Mouse (Mus musculus) embryonic facial prominence, embryonic 11.5 days (tissue): ENCODE data around the gene Nhp2. TPM values are rescaled to one million over a fixed set of nuclear protein-coding genes. Genes with fewer than 3 reads are reported as not detected.
"Not testable (repeated sequence)": the region's sequence is repeated elsewhere in the genome, so short reads cannot be mapped to it uniquely, and the experiment has no call there.

Experiments
- ATAC-seq: fragments of 200-750 bp; cut with Nextera tagmentation; replicated peaks from 2 replicates; pipeline ENCODE4 v1.8.0; 2017; ENCODE audit warnings: low read depth; ENCODE audit not compliant: insufficient number of reproducible peaks, low FRiP score, low TSS enrichment
- DNase-seq: peaks from one replicate; pipeline ENCODE4 v3.0.0-alpha.2; 2015; ENCODE audit warnings: low spot score
- H3K27ac ChIP-seq: fragments of 300-500 bp; sonication (generic); replicated peaks from 2 replicates; pipeline ENCODE4 v1.5.1; 2014; ENCODE audit warnings: mild to moderate bottlenecking, low read depth, low read length, control low read depth
- H3K27me3 ChIP-seq: fragments of 300-500 bp; sonication (generic); 2 replicates; pipeline ENCODE4 v1.6.1; 2014; ENCODE audit warnings: mild to moderate bottlenecking, low read length, moderate library complexity, mixed read lengths; ENCODE audit not compliant: control insufficient read depth, insufficient read depth
- H3K36me3 ChIP-seq: fragments of 300-500 bp; sonication (generic); replicated peaks from 2 replicates; pipeline ENCODE4 v1.6.1; 2014; ENCODE audit warnings: low read depth, mild to moderate bottlenecking, low read length, moderate library complexity, mixed read lengths; ENCODE audit not compliant: control insufficient read depth, insufficient read depth
- H3K4me1 ChIP-seq: fragments of 300-500 bp; sonication (generic); 2 replicates; pipeline ENCODE4 v1.6.1; 2014; ENCODE audit warnings: low read length, mixed read lengths; ENCODE audit not compliant: control insufficient read depth, insufficient read depth
- H3K4me2 ChIP-seq: fragments of 300-500 bp; sonication (generic); 2 replicates; pipeline ENCODE4 v1.6.1; 2014; ENCODE audit warnings: low read depth, mild to moderate bottlenecking, control low read depth, low read length, moderate library complexity
- H3K4me3 ChIP-seq: fragments of 300-500 bp; sonication (generic); 2 replicates; pipeline ENCODE4 v1.5.1; 2014; ENCODE audit warnings: low read depth, low read length, control low read depth
- H3K9ac ChIP-seq: fragments of 300-500 bp; sonication (generic); replicated peaks from 2 replicates; pipeline ENCODE4 v1.6.1; 2014; ENCODE audit warnings: mild to moderate bottlenecking, control low read depth, low read length
- H3K9me3 ChIP-seq: fragments of 300-500 bp; sonication (generic); replicated peaks from 2 replicates; pipeline ENCODE4 v1.6.1; 2016; ENCODE audit warnings: mild to moderate bottlenecking, low read length, inconsistent platforms, mixed read lengths; ENCODE audit not compliant: control insufficient read depth
- WGBS: fragments of 180-500 bp; shearing (Covaris S2); extraction: QIAGEN DNeasy Blood & Tissue Kit; methylation state at CpG from one replicate; pipeline ENCODE4 v1.1.7; 2014; 5-methylcytosine and 5-hydroxymethylcytosine counted together
- polyA plus RNA-seq: library from polyadenylated mRNA; unstranded; fragments of >200 nt; fragmentation: Nextera tagmentation; extraction: Ambion mirVana; gene quantifications from 2 replicates; pipeline ENCODE4 v1.2.1, GENCODE M21; 2014

Gene Nhp2
- polyA plus RNA-seq, 1 experiment from 2014 or later = 169 TPM

- ATAC-seq = no peak
- no peak overlapping the region for H3K27ac ChIP-seq
- H3K9ac ChIP-seq = no peak overlapping the region
- H3K4me2 ChIP-seq = no peak overlapping the region
- WGBS = 72% methylated on average over 10 of the region's 10 CpGs
- H3K4me1 ChIP-seq = no peaks in the 10 kb centered on the region
- H3K36me3 ChIP-seq = no peaks in the 10 kb centered on the region
- H3K4me3 ChIP-seq = no peak overlapping the region
- no peaks in the 10 kb centered on the region for H3K9me3 ChIP-seq
- H3K27me3 ChIP-seq = no peaks in the 10 kb centered on the region
- DNase-seq = no peak
Observed at GRCm38 (mm10) chr11:51656798-51657521, 37.4 kb downstream of the Nhp2 start.

- H3K4me2 ChIP-seq = no peak overlapping the region
- H3K9me3 ChIP-seq = no peaks in the 10 kb centered on the region
- H3K27me3 ChIP-seq = no peaks in the 10 kb centered on the region
- 55% methylated on average over 7 of the region's 7 CpGs for WGBS
- no peak for DNase-seq
- ATAC-seq = no peak
- no peaks in the 10 kb centered on the region for H3K4me1 ChIP-seq
- no peak overlapping the region for H3K9ac ChIP-seq
- H3K36me3 ChIP-seq = no peaks in the 10 kb centered on the region
- no peak overlapping the region for H3K27ac ChIP-seq
- H3K4me3 ChIP-seq = no peak overlapping the region
Observed at GRCm38 (mm10) chr11:51658291-51658690, 38.8 kb downstream of the Nhp2 start.

GRCm38 (mm10) chr11:51658705-51659104 lies 39.2 kb downstream of the Nhp2 start:
- H3K27ac ChIP-seq = no peak overlapping the region
- no peak overlapping the region for H3K4me2 ChIP-seq
- H3K4me1 ChIP-seq = no peaks in the 10 kb centered on the region
- ATAC-seq (no peak), DNase-seq (no peak)
- H3K36me3 ChIP-seq = no peaks in the 10 kb centered on the region
- no peaks in the 10 kb centered on the region for H3K27me3 ChIP-seq
- H3K9ac ChIP-seq = no peak overlapping the region
- H3K9me3 ChIP-seq = no peaks in the 10 kb centered on the region
- 63% methylated on average over 6 of the region's 6 CpGs for WGBS
- H3K4me3 ChIP-seq = no peak overlapping the region

- no peaks in the 10 kb centered on the region for H3K4me1 ChIP-seq
- H3K9me3 ChIP-seq = no peaks in the 10 kb centered on the region
- no peak overlapping the region for H3K9ac ChIP-seq
- no peaks in the 10 kb centered on the region for H3K36me3 ChIP-seq
- no peak for ATAC-seq
- no peak for DNase-seq
- H3K27ac ChIP-seq = no peak overlapping the region
- H3K4me2 ChIP-seq = no peak overlapping the region
- H3K27me3 ChIP-seq = no peaks in the 10 kb centered on the region
- WGBS = 82% methylated on average over 16 of the region's 16 CpGs
- no peak overlapping the region for H3K4me3 ChIP-seq
Observed at GRCm38 (mm10) chr11:51661867-51662365, 42.4 kb downstream of the Nhp2 start.

DNA sequence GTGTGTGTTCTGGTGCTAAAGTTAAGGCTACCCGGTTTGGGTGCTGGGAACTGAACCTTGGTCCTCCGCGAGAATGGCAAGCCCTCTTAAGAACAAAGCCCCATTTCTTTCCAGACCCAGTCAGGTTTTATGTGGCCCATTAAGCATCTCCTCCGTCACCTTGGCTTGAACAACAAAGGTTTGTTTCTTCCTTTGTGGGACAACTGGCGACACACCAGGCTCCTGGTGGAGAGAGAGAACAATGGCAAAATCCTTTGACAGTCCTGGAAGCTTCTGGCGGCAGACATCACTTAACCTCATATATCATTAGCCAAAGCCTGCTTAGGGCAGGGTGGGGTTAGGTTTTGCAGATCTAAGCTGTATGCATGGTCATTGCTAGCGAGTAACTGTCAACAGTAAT lies 43.1 kb downstream of the Nhp2 start:
- H3K27ac ChIP-seq = no peak overlapping the region
- no peaks in the 10 kb centered on the region for H3K9me3 ChIP-seq
- H3K4me3 ChIP-seq = no peak overlapping the region
- no peak overlapping the region for H3K4me2 ChIP-seq
- no peaks in the 10 kb centered on the region for H3K4me1 ChIP-seq
- WGBS = 78% methylated on average over 7 of the region's 7 CpGs
- H3K36me3 ChIP-seq = no peaks in the 10 kb centered on the region
- H3K9ac ChIP-seq = no peak overlapping the region
- no peaks in the 10 kb centered on the region for H3K27me3 ChIP-seq
- no peak for ATAC-seq
- DNase-seq = no peak

GRCm38 (mm10) chr11:51664747-51665146 lies 45.2 kb downstream of the Nhp2 start:
- not testable (repeated sequence) for ATAC-seq, H3K9ac ChIP-seq, H3K9me3 ChIP-seq, H3K4me2 ChIP-seq, H3K27ac ChIP-seq, DNase-seq, H3K4me3 ChIP-seq, H3K4me1 ChIP-seq, H3K36me3 ChIP-seq, H3K27me3 ChIP-seq
- WGBS = 94% methylated on average over 7 of the region's 7 CpGs

DNA sequence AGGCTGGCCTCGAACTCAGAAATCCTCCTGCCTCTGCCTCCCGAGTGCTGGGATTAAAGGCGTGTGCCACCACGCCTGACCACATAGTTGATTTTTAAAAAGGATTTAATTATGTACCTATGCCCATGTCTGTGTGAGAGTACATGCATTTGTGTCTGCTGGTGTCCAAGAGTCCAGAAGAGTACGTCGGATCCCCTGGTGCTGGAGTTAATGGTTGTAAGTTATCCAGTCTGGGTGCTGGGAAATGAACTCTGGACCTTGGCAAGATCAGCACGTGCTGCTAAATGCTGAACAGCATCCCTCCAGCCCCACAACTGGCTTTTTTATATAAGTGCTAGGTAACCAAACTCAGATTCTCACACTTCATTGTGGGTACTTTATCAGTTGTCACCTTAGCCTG lies 51.3 kb downstream of the Nhp2 start:
- no peak overlapping the region for H3K4me2 ChIP-seq
- no peaks in the 10 kb centered on the region for H3K9me3 ChIP-seq
- H3K36me3 ChIP-seq = no peaks in the 10 kb centered on the region
- no peaks in the 10 kb centered on the region for H3K27me3 ChIP-seq
- DNase-seq = no peak
- 92% methylated on average over 7 of the region's 7 CpGs for WGBS
- H3K4me3 ChIP-seq = no peak overlapping the region
- no peaks in the 10 kb centered on the region for H3K4me1 ChIP-seq
- H3K27ac ChIP-seq = no peak overlapping the region
- H3K9ac ChIP-seq = no peak overlapping the region
- no peak for ATAC-seq

GRCm38 (mm10) chr11:51671376-51671775 lies 51.8 kb downstream of the Nhp2 start:
- Histone ChIP-seq H3K27ac (no peak overlapping the region), H3K9me3 (no peaks in the 10 kb centered on the region), H3K4me3 (no peak overlapping the region), H3K9ac (no peak overlapping the region), H3K4me1 (no peaks in the 10 kb centered on the region), H3K4me2 (no peak overlapping the region), H3K27me3 (no peaks in the 10 kb centered on the region), H3K36me3 (no peaks in the 10 kb centered on the region)
- ATAC-seq = no peak
- 87% methylated on average over 2 of the region's 2 CpGs for WGBS
- no peak for DNase-seq
